12 mouse cellular contexts compared by ENCODE assay signal in genomic region chr7:19753587-19753986, GRCm38 (mm10). TPM values are rescaled to one million over a fixed set of nuclear protein-coding genes. Genes with fewer than 3 reads are reported as not detected.
DNase-seq lines count a peak whose midpoint lies in the region; ATAC-seq and TF ChIP-seq lines count a peak whose summit lies in the region.
"Had no signal": no experiment of that assay in that cellular context is flagged by ENCODE, and none has a peak within 500 bp of the region (broad histone marks: within the 10 kb centered on the region; RNA-seq: fewer than 3 reads in every experiment).

No protein-coding gene starts in this region.

- H3K4me1 ChIP-seq in heart, embryonic 10.5 days = peaks cover 35% of the 10 kb centered on the region
- H3K4me1 ChIP-seq in ES-E14 (ENCODE audit: control insufficient read depth in 2 of 2, insufficient read depth in 2 of 2, low read length in 2 of 2, poor library complexity in 1 of 2) = peaks cover 2 to 22% of the 10 kb centered on the region in 2 experiments; a peak in 3 of 4 replicates
- peaks cover 39% of the 10 kb centered on the region for H3K4me1 ChIP-seq in lung, embryonic 16.5 days (replicated peaks; ENCODE audit: control insufficient read depth, insufficient read depth, low read length)
- peaks cover 17% of the 10 kb centered on the region; the same call in 1 of the 2 replicates for H3K4me1 ChIP-seq in liver, postnatal 0 days (ENCODE audit: insufficient read depth)

- peak; percentile 98 for DNase-seq in heart, adult 11 months
- no peak for DNase-seq in heart, embryonic 10.5 days (ENCODE audit: low spot score)
- DNase-seq in ES-E14 (ENCODE audit: low read depth, low spot score) = no peak
- DNase-seq in heart, postnatal 14 days = peak; percentile 56 to 59
- DNase-seq in embryo, embryonic 9.5 days (ENCODE audit: extremely low spot score) = no peak
- DNase-seq in liver, postnatal 0 days = no peak
- DNase-seq in layer of hippocampus, postnatal 10 days (ENCODE audit: low spot score in 2 of 2) = no peak
- DNase-seq: cerebellum, postnatal 10 days had no signal

- intact Hi-C loops in heart, postnatal 14 days (cut with DNase I) = loop anchor here (5.0 kb wide), 1 partner anchor 119 kb away; no protein-coding TSS in a partner anchor

- H3K27me3 ChIP-seq in heart, embryonic 10.5 days (ENCODE audit: insufficient read depth, poor library complexity, severe bottlenecking) = no peaks in the 10 kb centered on the region
- H3K27me3 ChIP-seq in lung, embryonic 16.5 days (ENCODE audit: control insufficient read depth, insufficient read depth, low read depth, low read length) = no peaks in the 10 kb centered on the region
- H3K27me3 ChIP-seq in liver, postnatal 0 days (ENCODE audit: insufficient read depth, low read length) = no peaks in the 10 kb centered on the region
- H3K27me3 ChIP-seq: midbrain, embryonic 15.5 days had no signal

- no peak for TF ChIP-seq CTCF in liver, postnatal 0 days (IDR thresholded peaks at IDR 0.05; ENCODE audit: low read depth)

- H3K9me3 ChIP-seq in heart, embryonic 10.5 days = no peaks in the 10 kb centered on the region
- H3K9me3 ChIP-seq in ES-E14 (ENCODE audit: control insufficient read depth, insufficient read depth, low read depth, low read length) = no peaks in the 10 kb centered on the region
- H3K9me3 ChIP-seq in lung, embryonic 16.5 days (ENCODE audit: control insufficient read depth, low read length) = no peaks in the 10 kb centered on the region
- no peaks in the 10 kb centered on the region for H3K9me3 ChIP-seq in liver, postnatal 0 days (ENCODE audit: low read length)
- H3K9me3 ChIP-seq: midbrain, embryonic 15.5 days had no signal

- in situ Hi-C loops in ES-E14 (cut with MboI; ENCODE audit: low sequenced_read_pairs in 2 of 2, unreplicated experiment in 2 of 2) = loop anchor here in 1 of 2 experiments (10.0 kb wide), 1 partner anchor 61 kb away; no protein-coding TSS in a partner anchor

- ATAC-seq in lung, embryonic 16.5 days (ENCODE audit: low read depth) = peak; percentile 34
- no peak for ATAC-seq in liver, postnatal 0 days
- ATAC-seq: midbrain, embryonic 15.5 days had no signal

- no peak overlapping the region for H3K4me3 ChIP-seq in heart, embryonic 10.5 days
- no peak overlapping the region for H3K4me3 ChIP-seq in ES-E14 (ENCODE audit: insufficient read depth in 1 of 2, low read depth in 1 of 2, low read length in 2 of 2, poor library complexity in 1 of 2, severe bottlenecking in 1 of 2)
- H3K4me3 ChIP-seq in lung, embryonic 16.5 days (ENCODE audit: low read length) = no peak overlapping the region
- H3K4me3 ChIP-seq in liver, postnatal 0 days (ENCODE audit: low read depth, low read length) = no peak overlapping the region
- H3K4me3 ChIP-seq: erythroblast, embryonic 14.5 days; midbrain, embryonic 15.5 days had no signal

- WGBS in heart, embryonic 10.5 days = 79% methylated on average over 7 of the region's 7 CpGs
- WGBS in lung, embryonic 16.5 days = 35% methylated on average over 7 of the region's 7 CpGs
- WGBS in liver, postnatal 0 days (ENCODE audit: insufficient replicate concordance) = 44% methylated on average over 7 of the region's 7 CpGs

- 0 out of 2 replicates have a peak overlapping the region, but pooled peaks have one; percentile 1 for H3K9ac ChIP-seq in ES-E14 (ENCODE audit: insufficient read depth, low read depth, low read length, poor library complexity, severe bottlenecking)
- H3K9ac ChIP-seq in lung, embryonic 16.5 days (ENCODE audit: low read length) = no peak overlapping the region; the same call in 1 of the 2 replicates
- H3K9ac ChIP-seq in liver, postnatal 0 days (replicated peaks) = no peak overlapping the region
- H3K9ac ChIP-seq: midbrain, embryonic 15.5 days had no signal

- no peak overlapping the region; the same call in 1 of the 2 replicates for H3K27ac ChIP-seq in heart, embryonic 10.5 days
- H3K27ac ChIP-seq in ES-E14 (ENCODE audit: insufficient read depth, low read depth, low read length, poor library complexity, severe bottlenecking) = peak overlapping the region; percentile 55; the same call in 1 of the 2 replicates
- H3K27ac ChIP-seq in lung, embryonic 16.5 days (ENCODE audit: low read length) = peak overlapping the region; percentile 83
- no peak overlapping the region for H3K27ac ChIP-seq in liver, postnatal 0 days (ENCODE audit: low read depth)
- H3K27ac ChIP-seq: midbrain, embryonic 15.5 days had no signal

- no peak for TF ChIP-seq EP300 in liver, postnatal 0 days (IDR thresholded peaks at IDR 0.05; ENCODE audit: low read depth)

- H3K36me3 ChIP-seq in heart, embryonic 10.5 days = peaks cover 10% of the 10 kb centered on the region
- peaks cover 10% of the 10 kb centered on the region for H3K36me3 ChIP-seq in ES-E14 (ENCODE audit: control insufficient read depth, insufficient read depth, low read length, poor library complexity, severe bottlenecking)
- peaks cover 16% of the 10 kb centered on the region for H3K36me3 ChIP-seq in lung, embryonic 16.5 days (ENCODE audit: control insufficient read depth, insufficient read depth, low read length)
- no peaks in the 10 kb centered on the region for H3K36me3 ChIP-seq in liver, postnatal 0 days (replicated peaks; ENCODE audit: insufficient read depth, low read length)
- H3K36me3 ChIP-seq: midbrain, embryonic 15.5 days had no signal

- H3K4me2 ChIP-seq in lung, embryonic 16.5 days (ENCODE audit: low read depth, low read length) = no peak overlapping the region
- H3K4me2 ChIP-seq in liver, postnatal 0 days (ENCODE audit: low read depth, low read length) = no peak overlapping the region
- H3K4me2 ChIP-seq: liver, embryonic 11.5 days; midbrain, embryonic 15.5 days had no signal

TF ChIP-seq in ES-E14, 5 proteins besides CTCF, POLR2A, EP300 and RAD21:
- TF ChIP-seq ZNF384 (IDR thresholded peaks at IDR 0.05; ENCODE audit: low read depth, low read length) (no peak), ZC3H11A (IDR thresholded peaks at IDR 0.05; ENCODE audit: borderline replicate concordance, low read depth, low read length) (no peak), CHD2 (IDR thresholded peaks at IDR 0.05; ENCODE audit: low read depth, low read length) (no peak), MAFK (IDR thresholded peaks at IDR 0.05; ENCODE audit: insufficient read depth, low read depth, low read length) (no peak), HCFC1 (IDR thresholded peaks at IDR 0.05; ENCODE audit: borderline replicate concordance, insufficient read depth, low read length) (no peak)

RNA-seq across cellular contexts. Expression of gene Nectin2, which starts 3.3 kb away (rescaled TPM):
- polyA plus RNA-seq in heart, embryonic 10.5 days (2016; fragmentation: Nextera tagmentation; extraction: Ambion mirVana) = 130 and 138 TPM in 2 replicates
- total RNA-seq in ES-E14 (2012; rRNA removed) = 241 and 392 TPM in 2 replicates
- total RNA-seq in heart, postnatal 14 days (2021) = 10 to 100 TPM; 37.2 to 39.7 TPM
- 128 and 131 TPM in 2 replicates for polyA plus RNA-seq in lung, embryonic 16.5 days (2015; fragmentation: Nextera tagmentation; extraction: Ambion mirVana)
- polyA plus RNA-seq in liver, postnatal 0 days (2015; fragmentation: Nextera tagmentation; extraction: Ambion mirVana) = 51.0 and 51.3 TPM in 2 replicates
- total RNA-seq in layer of hippocampus, postnatal 10 days (2021) = 10 to 100 TPM; 22.2 to 22.3 TPM

RNA-seq across cellular contexts. Expression of gene Bcam, which starts 17.2 kb away (rescaled TPM):
- 140 and 193 TPM in 2 replicates for polyA plus RNA-seq in heart, embryonic 10.5 days (2016; fragmentation: Nextera tagmentation; extraction: Ambion mirVana)
- total RNA-seq in ES-E14 (2012; rRNA removed) = 167 and 309 TPM in 2 replicates
- total RNA-seq in heart, postnatal 14 days (2021) = 100 to 1,000 TPM; 225 to 236 TPM
- 347 and 379 TPM in 2 replicates for polyA plus RNA-seq in lung, embryonic 16.5 days (2015; fragmentation: Nextera tagmentation; extraction: Ambion mirVana)
- 8.8 and 9.3 TPM in 2 replicates for polyA plus RNA-seq in liver, postnatal 0 days (2015; fragmentation: Nextera tagmentation; extraction: Ambion mirVana)
- 10 to 100 TPM in 1 of 2 experiments, 1 to 10 TPM in 1; 7.2 to 10.6 TPM for total RNA-seq in layer of hippocampus, postnatal 10 days (2021)
- polyA plus RNA-seq: erythroblast, embryonic 14.5 days had no signal

RNA-seq across cellular contexts. Expression of gene Tomm40, which starts 38.3 kb away (rescaled TPM):
- polyA plus RNA-seq in heart, embryonic 10.5 days (2016; fragmentation: Nextera tagmentation; extraction: Ambion mirVana) = 237 and 260 TPM in 2 replicates
- 342 and 366 TPM in 2 replicates for total RNA-seq in ES-E14 (2012; rRNA removed)
- total RNA-seq in heart, postnatal 14 days (2021) = 100 to 1,000 TPM; 107 to 120 TPM
- polyA plus RNA-seq in lung, embryonic 16.5 days (2015; fragmentation: Nextera tagmentation; extraction: Ambion mirVana) = 82.0 and 87.4 TPM in 2 replicates
- polyA plus RNA-seq in liver, postnatal 0 days (2015; fragmentation: Nextera tagmentation; extraction: Ambion mirVana) = 81.5 and 83.6 TPM in 2 replicates
- 100 to 1,000 TPM; 113 to 115 TPM for total RNA-seq in layer of hippocampus, postnatal 10 days (2021)

RNA-seq across cellular contexts. Expression of gene Cblc, which starts 43.0 kb away (rescaled TPM):
- polyA plus RNA-seq in heart, embryonic 10.5 days (2016; fragmentation: Nextera tagmentation; extraction: Ambion mirVana) = 1.1 and 1.2 TPM in 2 replicates
- 3.5 and 6.6 TPM in 2 replicates for total RNA-seq in ES-E14 (2012; rRNA removed)
- total RNA-seq in heart, postnatal 14 days (2021) = not detected
- polyA plus RNA-seq in lung, embryonic 16.5 days (2015; fragmentation: Nextera tagmentation; extraction: Ambion mirVana) = 17.8 and 18.8 TPM in 2 replicates
- polyA plus RNA-seq in liver, postnatal 0 days (2015; fragmentation: Nextera tagmentation; extraction: Ambion mirVana) = 9.6 and 10.8 TPM in 2 replicates
- total RNA-seq in layer of hippocampus, postnatal 10 days (2021) = not detected
- polyA plus RNA-seq: erythroblast, embryonic 14.5 days had no signal

RNA-seq across cellular contexts. Expression of gene Apoe, which starts 54.6 kb away (rescaled TPM):
- 326 and 523 TPM in 2 replicates for polyA plus RNA-seq in heart, embryonic 10.5 days (2016; fragmentation: Nextera tagmentation; extraction: Ambion mirVana)
- 683 and 2,144 TPM in 2 replicates for total RNA-seq in ES-E14 (2012; rRNA removed)
- 100 to 1,000 TPM; 243 to 352 TPM for total RNA-seq in heart, postnatal 14 days (2021)
- 470 and 554 TPM in 2 replicates for polyA plus RNA-seq in lung, embryonic 16.5 days (2015; fragmentation: Nextera tagmentation; extraction: Ambion mirVana)
- 20,006 and 20,209 TPM in 2 replicates for polyA plus RNA-seq in liver, postnatal 0 days (2015; fragmentation: Nextera tagmentation; extraction: Ambion mirVana)
- total RNA-seq in layer of hippocampus, postnatal 10 days (2021) = 1,000 to 10,000 TPM; 2,438 to 2,580 TPM

Comparison
In these comparisons a context has a peak if more than half of its experiments do, and no peak if none do; other contexts are left out.
1. DNase-seq: peak in heart, adult 11 months (single experiment) and heart, postnatal 14 days (2 of 2); none in heart, embryonic 10.5 days (single experiment), ES-E14 (single experiment), embryo, embryonic 9.5 days (single experiment), liver, postnatal 0 days (single experiment) and layer of hippocampus, postnatal 10 days (0 of 2).
2. H3K27ac ChIP-seq: peak in ES-E14 (single experiment) and lung, embryonic 16.5 days (single experiment); none in heart, embryonic 10.5 days (single experiment) and liver, postnatal 0 days (single experiment).
3. RNA of gene Bcam, which starts 17.2 kb away (total RNA-seq): 225 to 236 TPM in heart, postnatal 14 days and 167 to 309 TPM in ES-E14; 7.2 to 10.6 TPM in layer of hippocampus, postnatal 10 days; every median in the first group is over 10 times any median in the second.